Mouse (Mus musculus): Measurements from ENCODE around the gene Gabarap. TPM values are rescaled to one million over a fixed set of nuclear protein-coding genes. Genes with fewer than 3 reads are reported as not detected.

Gabarap gene
- polyA plus RNA-seq, 1 experiment from 2014 or later: 481 TPM

DNA sequence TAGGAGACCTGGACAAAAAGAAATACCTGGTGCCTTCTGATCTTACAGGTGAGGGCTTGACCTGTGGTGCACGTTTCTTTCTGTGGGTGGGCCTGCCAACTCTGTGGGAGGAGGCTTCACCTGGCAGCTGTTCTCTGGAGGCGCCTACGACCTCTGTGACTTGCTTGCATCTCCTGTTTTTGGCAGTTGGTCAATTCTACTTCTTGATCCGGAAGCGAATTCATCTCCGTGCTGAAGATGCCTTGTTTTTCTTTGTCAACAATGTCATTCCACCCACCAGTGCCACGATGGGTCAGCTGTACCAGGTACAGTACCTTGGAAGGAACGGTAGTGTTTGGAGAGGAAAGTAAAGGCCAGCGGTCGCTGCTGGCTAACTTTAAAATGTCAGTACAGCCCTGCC, 1.5 kb downstream of the Gabarap start:
- peak overlapping the region; percentile 83 for H3K9ac ChIP-seq (ENCODE audit: low read length)
- no peak overlapping the region for H3K27ac ChIP-seq (ENCODE audit: low read depth)

DNA sequence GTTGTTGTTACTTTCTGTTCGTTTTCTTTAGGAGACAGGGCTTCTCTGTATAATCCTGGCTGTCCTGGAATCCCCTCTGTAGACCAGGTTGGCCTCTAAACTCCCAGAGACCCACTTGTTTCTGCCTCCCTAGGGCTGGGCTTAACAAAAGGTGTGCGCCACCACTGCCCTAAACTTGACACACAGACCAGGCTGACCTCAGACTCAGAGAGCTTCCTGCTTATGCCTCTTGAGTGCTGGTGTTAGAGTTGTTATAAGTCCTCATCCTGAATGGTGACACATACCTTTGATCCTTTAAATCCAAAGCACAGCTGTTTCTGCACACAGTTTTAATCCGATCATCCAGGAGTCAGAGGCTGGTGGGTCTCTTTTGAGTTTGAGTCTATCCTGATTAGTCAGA, 2.0 kb downstream of the Gabarap start:
- Histone ChIP-seq H3K4me1 (replicated peaks; ENCODE audit: control insufficient read depth, insufficient read depth, low read length) (peaks cover 18% of the 10 kb centered on the region), H3K9me3 (ENCODE audit: control insufficient read depth, low read length) (no peaks in the 10 kb centered on the region), H3K36me3 (ENCODE audit: control insufficient read depth, insufficient read depth, low read length) (peaks cover 45% of the 10 kb centered on the region), H3K27ac (ENCODE audit: low read depth) (no peak overlapping the region), H3K4me2 (ENCODE audit: low read length) (peak overlapping the region; percentile 71), H3K27me3 (replicated peaks; ENCODE audit: control insufficient read depth, insufficient read depth, low read length) (no peaks in the 10 kb centered on the region), H3K9ac (ENCODE audit: low read length) (peak overlapping the region; percentile 83; the same call in 1 of the 2 replicates), H3K4me3 (ENCODE audit: low read depth, low read length) (peak overlapping the region; percentile 78)
- WGBS: 85% methylated on average over 3 of the region's 3 CpGs
- DNase-seq (ENCODE audit: low spot score): no peak
- no peak for ATAC-seq (replicated peaks; ENCODE audit: low FRiP score, low TSS enrichment, low read depth)

More for the DNA sequence above, 1.5 kb downstream of the Gabarap start:
- 75% methylated on average over 10 of the region's 10 CpGs for WGBS
- DNase-seq (ENCODE audit: low spot score): no peak
- peaks cover 46% of the 10 kb centered on the region for H3K36me3 ChIP-seq (ENCODE audit: control insufficient read depth, insufficient read depth, low read length)
- H3K4me2 ChIP-seq (ENCODE audit: low read length): peak overlapping the region; percentile 71
- peaks cover 13% of the 10 kb centered on the region for H3K4me1 ChIP-seq (replicated peaks; ENCODE audit: control insufficient read depth, insufficient read depth, low read length)
- H3K27me3 ChIP-seq (replicated peaks; ENCODE audit: control insufficient read depth, insufficient read depth, low read length): no peaks in the 10 kb centered on the region
- no peak for ATAC-seq (replicated peaks; ENCODE audit: low FRiP score, low TSS enrichment, low read depth)
- no peaks in the 10 kb centered on the region for H3K9me3 ChIP-seq (ENCODE audit: control insufficient read depth, low read length)
- H3K4me3 ChIP-seq (ENCODE audit: low read depth, low read length): peak overlapping the region; percentile 78

- Histone ChIP-seq H3K27me3 (replicated peaks; ENCODE audit: control insufficient read depth, insufficient read depth, low read length) (no peaks in the 10 kb centered on the region), H3K4me2 (ENCODE audit: low read length) (peak overlapping the region; percentile 38; the same call in 1 of the 2 replicates), H3K36me3 (ENCODE audit: control insufficient read depth, insufficient read depth, low read length) (peaks cover 45% of the 10 kb centered on the region), H3K4me1 (replicated peaks; ENCODE audit: control insufficient read depth, insufficient read depth, low read length) (peaks cover 21% of the 10 kb centered on the region), H3K27ac (ENCODE audit: low read depth) (no peak overlapping the region; the same call in 1 of the 2 replicates), H3K9me3 (ENCODE audit: control insufficient read depth, low read length) (no peaks in the 10 kb centered on the region), H3K9ac (ENCODE audit: low read length) (no peak overlapping the region), H3K4me3 (ENCODE audit: low read depth, low read length) (0 out of 2 replicates have a peak overlapping the region, but pooled peaks have one; percentile 77)
- ATAC-seq (replicated peaks; ENCODE audit: low FRiP score, low TSS enrichment, low read depth) (no peak), DNase-seq (ENCODE audit: low spot score) (no peak)
- 84% methylated on average over 11 of the region's 11 CpGs for WGBS
Observed at GRCm38 (mm10) chr11:69994401-69995090, 3.6 kb downstream of the Gabarap start.

DNA sequence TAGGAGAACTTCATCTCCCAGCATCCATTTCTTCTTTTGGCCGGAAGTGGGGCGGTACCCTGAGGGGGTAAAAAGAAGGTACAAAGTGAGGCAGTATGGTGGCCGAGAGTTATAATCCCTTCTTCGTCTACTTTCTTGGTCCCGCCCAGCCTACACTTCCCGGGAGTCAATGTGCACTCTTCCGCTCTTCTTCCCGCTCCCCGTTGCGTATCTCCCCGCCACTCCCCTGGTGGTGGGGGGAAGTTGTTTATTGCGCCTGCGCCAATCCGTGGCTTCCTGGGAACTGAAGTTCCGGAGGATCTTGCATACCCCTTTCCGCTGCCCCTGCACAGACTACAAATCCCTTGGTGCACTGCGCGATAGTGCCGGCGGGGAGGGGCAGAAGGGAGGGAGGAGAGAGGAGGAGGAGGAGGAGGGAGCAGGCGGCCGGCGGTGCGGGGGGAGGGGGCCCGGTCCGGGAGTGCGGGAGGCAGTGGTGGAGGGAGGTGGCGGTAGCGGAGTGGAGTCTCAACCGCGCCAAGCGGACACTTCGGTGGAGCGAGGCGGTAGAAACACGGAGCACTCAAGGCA, 4.5 kb downstream of the Gabarap start, which contains the start of gene Phf23:
Phf23 (plus strand) TSS at position 387 of the 570 bp plus-strand sequence.
- under 1% methylated on average over 36 of the region's 36 CpGs for WGBS
- Histone ChIP-seq H3K4me1 (replicated peaks; ENCODE audit: control insufficient read depth, insufficient read depth, low read length) (peaks cover 23% of the 10 kb centered on the region), H3K36me3 (ENCODE audit: control insufficient read depth, insufficient read depth, low read length) (peaks cover 41% of the 10 kb centered on the region), H3K9ac (ENCODE audit: low read length) (peak within 1 kb of the TSS; percentile 88), H3K27ac (ENCODE audit: low read depth) (peak within 1 kb of the TSS; percentile 98), H3K27me3 (replicated peaks; ENCODE audit: control insufficient read depth, insufficient read depth, low read length) (no peaks in the 10 kb centered on the region), H3K4me2 (ENCODE audit: low read length) (peak within 1 kb of the TSS; percentile 57), H3K4me3 (ENCODE audit: low read depth, low read length) (peak within 1 kb of the TSS; percentile 77), H3K9me3 (ENCODE audit: control insufficient read depth, low read length) (no peaks in the 10 kb centered on the region)
- DNase-seq (ENCODE audit: low spot score) (peak; percentile 97), ATAC-seq (replicated peaks; ENCODE audit: low FRiP score, low TSS enrichment, low read depth) (peak; percentile 71)

DNA sequence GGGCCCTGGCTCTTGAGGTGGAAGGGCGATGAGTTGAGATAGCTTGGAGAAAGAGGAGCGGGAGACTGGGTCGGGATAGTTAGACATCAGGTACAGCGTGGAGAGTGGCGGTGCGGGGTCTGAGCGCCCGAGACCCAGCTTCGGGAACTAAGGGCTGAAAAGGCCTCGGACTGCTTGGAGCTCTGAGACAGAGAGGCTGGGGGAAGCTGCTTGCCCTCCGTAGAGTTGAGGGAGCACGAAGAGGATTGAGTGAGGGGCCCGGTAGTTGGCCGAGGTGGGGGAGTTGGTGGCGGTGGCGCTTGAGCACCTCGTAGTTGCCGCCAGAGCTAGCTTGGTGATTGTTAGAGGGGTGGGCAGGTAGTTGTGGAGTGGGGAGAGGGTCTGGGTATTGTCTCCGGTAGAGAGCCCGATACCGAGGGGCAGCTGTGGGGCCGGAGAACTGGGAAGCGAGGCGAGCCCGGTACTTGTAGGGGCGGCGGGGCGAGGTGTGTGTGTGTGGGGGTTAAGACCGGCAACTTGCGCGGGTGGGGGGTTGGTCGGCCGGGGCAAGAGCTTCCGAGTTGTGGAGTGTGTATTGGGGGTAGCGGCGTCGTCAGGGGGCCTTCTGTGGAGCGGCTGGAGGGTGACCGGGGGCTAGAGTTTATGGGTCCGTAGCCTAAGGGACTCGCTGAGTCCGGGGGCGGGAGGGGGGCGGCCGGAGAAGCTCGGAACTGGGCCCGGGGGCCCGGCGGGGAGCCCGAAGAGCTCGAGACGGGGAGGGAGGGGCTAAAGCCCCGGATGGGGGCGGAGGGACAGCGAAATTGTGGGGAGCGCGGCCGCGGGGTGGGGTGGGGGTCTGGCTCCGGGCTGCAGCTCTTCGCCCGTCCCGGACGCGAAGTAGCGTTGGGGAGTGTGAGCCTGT, 5.5 kb downstream of the Gabarap start:
- peak; percentile 78 for DNase-seq (ENCODE audit: low spot score)
- H3K27ac ChIP-seq (ENCODE audit: low read depth): peak overlapping the region; percentile 98
- H3K9me3 ChIP-seq (ENCODE audit: control insufficient read depth, low read length): no peaks in the 10 kb centered on the region
- peak overlapping the region; percentile 88 for H3K9ac ChIP-seq (ENCODE audit: low read length)
- H3K4me1 ChIP-seq (replicated peaks; ENCODE audit: control insufficient read depth, insufficient read depth, low read length): peaks cover 23% of the 10 kb centered on the region
- H3K4me3 ChIP-seq (ENCODE audit: low read depth, low read length): peak overlapping the region; percentile 77
- H3K27me3 ChIP-seq (replicated peaks; ENCODE audit: control insufficient read depth, insufficient read depth, low read length): no peaks in the 10 kb centered on the region
- peaks cover 41% of the 10 kb centered on the region for H3K36me3 ChIP-seq (ENCODE audit: control insufficient read depth, insufficient read depth, low read length)
- peak overlapping the region; percentile 57 for H3K4me2 ChIP-seq (ENCODE audit: low read length)
- WGBS: under 1% methylated on average over 64 of the region's 66 CpGs
- peak; percentile 2 for ATAC-seq (replicated peaks; ENCODE audit: low FRiP score, low TSS enrichment, low read depth)

GRCm38 (mm10) chr11:69997070-69997509, 6.1 kb downstream of the Gabarap start:
- Histone ChIP-seq H3K4me1 (replicated peaks; ENCODE audit: control insufficient read depth, insufficient read depth, low read length) (peaks cover 30% of the 10 kb centered on the region), H3K4me3 (ENCODE audit: low read depth, low read length) (peak overlapping the region; percentile 77), H3K9ac (ENCODE audit: low read length) (peak overlapping the region; percentile 88), H3K27ac (ENCODE audit: low read depth) (peak overlapping the region; percentile 98), H3K27me3 (replicated peaks; ENCODE audit: control insufficient read depth, insufficient read depth, low read length) (no peaks in the 10 kb centered on the region), H3K36me3 (ENCODE audit: control insufficient read depth, insufficient read depth, low read length) (peaks cover 41% of the 10 kb centered on the region), H3K9me3 (ENCODE audit: control insufficient read depth, low read length) (no peaks in the 10 kb centered on the region), H3K4me2 (ENCODE audit: low read length) (peak overlapping the region; percentile 57)
- under 1% methylated on average over 42 of the region's 44 CpGs for WGBS
- ATAC-seq (replicated peaks; ENCODE audit: low FRiP score, low TSS enrichment, low read depth): peak; percentile 54
- DNase-seq (ENCODE audit: low spot score): peak; percentile 91

GRCm38 (mm10) chr11:69998567-69999491, 7.9 kb downstream of the Gabarap start:
- Histone ChIP-seq H3K4me1 (replicated peaks; ENCODE audit: control insufficient read depth, insufficient read depth, low read length) (peaks cover 30% of the 10 kb centered on the region), H3K9ac (ENCODE audit: low read length) (no peak overlapping the region), H3K36me3 (ENCODE audit: control insufficient read depth, insufficient read depth, low read length) (peaks cover 34% of the 10 kb centered on the region), H3K9me3 (ENCODE audit: control insufficient read depth, low read length) (no peaks in the 10 kb centered on the region), H3K27ac (ENCODE audit: low read depth) (no peak overlapping the region), H3K4me3 (ENCODE audit: low read depth, low read length) (no peak overlapping the region), H3K4me2 (ENCODE audit: low read length) (no peak overlapping the region), H3K27me3 (replicated peaks; ENCODE audit: control insufficient read depth, insufficient read depth, low read length) (no peaks in the 10 kb centered on the region)
- DNase-seq (ENCODE audit: low spot score) (no peak), ATAC-seq (replicated peaks; ENCODE audit: low FRiP score, low TSS enrichment, low read depth) (no peak)
- 91% methylated on average over 27 of the region's 27 CpGs for WGBS
